Mouse (Mus musculus) embryo, embryonic 11 days (tissue): Measurements from ENCODE around the gene Fam222a.
A peak's percentile ranks its signal among the peaks of the same experiment; 100 is the strongest.

ENCODE experiments used
- DNase-seq: peaks from one replicate; pipeline ENCODE4 v3.0.0-alpha.2; 2015

Fam222a gene

GRCm38 (mm10) chr5:114560965-114561364 lies 6.9 kb upstream of the Fam222a start:
- DNase-seq: no peak

GRCm38 (mm10) chr5:114563994-114564393 lies 3.8 kb upstream of the Fam222a start:
- DNase-seq: no peak

GRCm38 (mm10) chr5:114565305-114565704 lies 2.5 kb upstream of the Fam222a start:
- no peak for DNase-seq

DNA sequence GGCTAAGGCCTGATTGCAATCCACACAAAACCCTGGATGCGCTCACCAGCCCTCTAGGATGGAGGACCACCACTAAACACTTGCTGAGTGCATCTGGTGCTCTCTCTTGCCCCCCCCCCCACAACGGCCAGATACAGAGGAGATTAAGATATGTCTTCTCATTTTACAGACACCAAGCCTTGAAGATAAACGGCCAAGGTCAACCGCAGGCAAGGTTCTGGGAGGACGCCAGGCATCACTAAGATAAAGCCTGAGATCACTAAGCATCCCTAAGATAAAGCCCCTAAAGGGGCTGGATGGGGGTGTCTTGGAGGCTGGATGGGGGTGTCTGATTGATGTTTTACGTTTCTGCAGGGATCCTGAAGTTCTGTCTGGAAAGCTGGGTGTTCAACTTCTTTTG lies 2.1 kb upstream of the Fam222a start:
- no peak for DNase-seq

- no peak for DNase-seq
Observed at GRCm38 (mm10) chr5:114566461-114566860, 1.4 kb upstream of the Fam222a start.

DNA sequence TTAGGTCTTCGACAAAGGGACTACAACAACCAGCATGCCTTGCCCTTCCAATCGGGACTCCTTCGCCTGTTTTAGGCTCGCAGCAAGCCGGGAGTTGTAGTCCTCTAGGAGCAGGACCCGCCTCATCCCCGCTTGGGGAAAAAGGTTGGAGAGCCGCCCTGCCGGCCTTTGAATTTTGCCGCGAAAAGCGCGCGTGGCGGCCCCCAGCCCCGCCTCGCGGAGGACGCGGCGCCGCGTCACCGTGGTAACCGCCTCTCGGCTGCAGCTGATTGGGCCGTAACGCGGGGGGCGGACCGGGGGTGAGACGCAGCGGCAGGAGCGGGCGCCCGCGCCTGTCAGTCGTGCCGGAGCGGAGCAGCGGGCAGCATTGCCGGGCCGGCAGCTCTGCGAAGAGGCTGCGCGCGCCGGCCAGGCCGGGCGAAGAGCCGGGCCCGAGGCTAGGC lies 720 bp upstream of the Fam222a start:
- DNase-seq: peak; percentile 98

GRCm38 (mm10) chr5:114568818-114569217 lies 1.0 kb downstream of the Fam222a start:
- DNase-seq: no peak

GRCm38 (mm10) chr5:114569918-114570670 lies 2.3 kb downstream of the Fam222a start:
- no peak for DNase-seq

DNA sequence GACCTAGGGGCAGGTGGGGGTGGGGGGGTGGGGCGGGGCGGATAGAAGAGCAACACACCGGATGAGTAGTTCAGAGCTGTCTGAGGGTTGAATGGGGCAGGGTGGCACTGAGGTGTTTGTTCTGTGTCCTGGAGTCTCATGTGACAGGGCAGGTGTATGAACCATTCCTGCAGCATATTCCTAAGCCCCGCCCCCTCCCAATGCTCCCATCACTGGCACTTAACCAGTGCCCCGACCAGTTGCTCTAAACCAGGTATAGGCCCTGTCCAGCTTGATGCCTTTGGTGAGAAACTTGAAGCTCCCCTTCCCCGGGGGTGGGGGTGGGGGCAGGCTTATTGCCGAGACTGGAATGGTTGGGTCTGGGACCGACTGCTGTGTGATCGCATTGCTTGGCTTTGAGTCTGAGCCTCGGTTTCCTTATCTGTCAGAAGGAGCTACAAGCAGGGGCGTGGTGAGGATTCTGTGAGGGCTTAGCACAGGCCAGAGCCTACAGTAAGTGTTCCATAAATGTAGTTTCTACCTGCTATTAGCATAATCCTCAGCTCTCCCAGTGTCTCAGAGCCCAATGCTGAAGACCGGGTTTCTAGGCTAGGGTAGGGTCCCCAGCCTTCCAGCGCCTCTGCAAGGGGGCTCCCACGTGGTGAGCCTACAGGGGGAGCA lies 3.1 kb downstream of the Fam222a start:
- DNase-seq: no peak

GRCm38 (mm10) chr5:114571451-114572030 lies 3.7 kb downstream of the Fam222a start:
- peak; percentile 89 for DNase-seq

DNA sequence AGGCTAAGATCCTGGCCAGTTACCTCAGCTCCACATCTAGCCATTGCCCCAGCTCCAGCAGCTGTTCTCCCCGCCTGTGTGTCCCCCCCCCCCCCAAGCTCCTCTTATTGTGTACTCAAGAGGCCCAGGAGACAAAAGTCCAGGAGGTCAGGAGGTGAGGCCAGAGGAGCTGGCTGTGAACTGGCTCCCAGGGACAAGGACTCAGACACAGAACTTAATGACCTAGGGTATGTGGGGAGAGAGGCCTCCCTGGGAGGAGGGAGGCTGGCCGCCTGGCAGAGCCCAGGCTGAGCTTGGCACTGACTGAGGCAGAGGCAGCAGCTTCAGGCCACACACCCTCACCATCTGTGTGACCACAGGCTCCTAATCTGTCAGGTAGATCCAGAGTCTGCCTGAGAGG lies 5.2 kb downstream of the Fam222a start:
- no peak for DNase-seq

DNA sequence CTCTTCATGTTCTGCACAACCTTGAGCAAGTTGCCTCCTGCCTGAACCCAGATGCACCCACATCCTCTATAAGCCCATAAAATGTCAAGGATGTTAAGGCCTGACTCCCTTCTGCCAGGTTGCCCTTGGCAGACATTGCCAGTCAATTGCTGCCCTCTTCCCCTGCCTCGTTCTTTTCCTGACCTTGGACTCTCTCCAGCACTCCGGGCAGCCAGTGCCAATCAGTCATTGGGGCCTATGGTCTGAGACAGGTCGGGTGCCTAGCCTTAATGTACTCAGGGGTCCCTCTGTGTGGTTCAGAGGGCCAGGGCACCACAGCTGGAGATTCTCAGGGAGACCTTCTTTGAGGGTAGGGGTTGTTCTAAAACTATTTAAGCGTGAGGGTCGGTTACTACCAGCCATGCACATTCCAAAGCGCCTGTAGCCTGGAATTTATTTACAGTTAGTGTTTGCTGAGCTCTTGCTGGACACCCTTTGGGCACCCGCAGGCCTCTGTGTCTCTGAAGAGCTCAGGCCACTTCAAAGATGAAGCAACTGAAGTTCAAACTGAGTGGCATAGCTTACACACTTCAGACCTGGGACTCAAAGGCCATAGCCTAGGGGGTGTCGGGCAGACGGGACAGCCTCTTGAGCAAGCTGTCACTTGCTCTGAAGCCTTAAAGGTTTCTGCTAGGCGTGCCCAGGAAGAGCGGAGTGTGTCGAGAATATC lies 6.3 kb downstream of the Fam222a start:
- no peak for DNase-seq

DNA sequence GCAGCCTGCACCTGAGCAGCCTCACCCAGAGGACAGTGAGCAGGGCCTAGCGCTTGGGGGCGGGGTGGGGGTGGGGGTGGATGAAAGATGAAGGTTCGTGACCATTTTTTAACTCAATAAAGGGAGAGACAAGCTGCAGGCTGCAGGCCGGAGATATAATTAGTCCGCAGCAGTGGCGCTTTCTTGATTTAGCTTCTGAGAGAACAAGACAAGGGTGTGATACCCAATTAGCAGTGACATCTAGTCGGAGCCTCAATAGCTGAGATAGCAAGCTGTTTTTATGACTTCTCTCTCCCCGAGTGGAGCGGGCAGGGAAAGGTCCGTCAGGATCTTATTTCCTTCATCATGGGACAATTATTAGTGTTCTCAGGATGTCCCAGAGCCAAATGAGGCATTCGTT lies 7.2 kb downstream of the Fam222a start:
- DNase-seq: no peak

GRCm38 (mm10) chr5:114575530-114575929 lies 7.7 kb downstream of the Fam222a start:
- DNase-seq: no peak

DNA sequence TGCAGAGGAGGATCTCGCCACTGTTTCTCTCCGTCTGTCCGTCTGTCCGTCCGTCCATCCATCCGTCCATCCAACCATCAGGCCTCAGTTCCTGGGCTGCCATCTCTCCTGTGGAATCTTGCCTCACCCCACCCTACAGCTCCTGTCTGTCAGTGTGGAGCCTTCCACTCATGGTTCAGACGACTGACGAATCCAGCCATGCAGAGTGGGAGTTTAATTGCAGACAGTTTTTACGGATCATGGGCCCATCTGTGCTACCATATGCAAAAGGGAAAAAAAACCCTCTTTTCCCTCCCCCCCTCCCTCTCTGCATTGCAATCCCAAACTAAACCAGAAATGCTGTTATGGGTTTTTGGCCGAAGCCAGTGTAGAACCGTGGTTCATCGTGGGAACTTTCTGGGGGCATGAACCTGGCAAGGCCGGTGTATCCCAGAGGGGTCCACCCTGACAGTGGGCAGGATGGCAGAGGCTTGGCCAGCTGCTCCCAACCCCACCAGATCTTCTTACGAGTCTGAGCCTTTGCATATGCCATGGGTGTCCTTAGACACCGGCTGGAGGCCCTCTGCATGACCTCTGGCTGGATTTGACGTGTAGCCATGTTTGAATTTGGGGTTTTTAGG lies 8.3 kb downstream of the Fam222a start:
- DNase-seq: no peak

DNA sequence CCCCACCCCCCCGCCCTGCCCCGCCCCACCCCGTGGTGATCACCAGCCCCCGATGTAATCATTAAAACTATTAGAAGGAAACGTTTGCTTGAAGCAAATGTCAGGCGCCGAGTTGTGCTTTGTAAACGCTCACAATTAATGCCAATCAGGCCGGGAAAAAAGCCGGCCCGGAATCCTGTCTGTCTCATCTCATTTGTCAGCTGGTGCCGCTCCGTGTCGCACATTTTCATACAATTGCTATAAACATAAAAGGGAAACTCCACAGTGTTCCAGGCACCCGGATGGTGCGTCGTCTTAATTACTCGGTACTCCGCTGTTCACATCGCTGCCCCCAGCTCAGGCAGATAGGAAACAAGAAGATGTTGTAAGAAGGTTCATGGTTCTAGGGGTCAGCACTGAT lies 10.5 kb downstream of the Fam222a start:
- DNase-seq: no peak

DNA sequence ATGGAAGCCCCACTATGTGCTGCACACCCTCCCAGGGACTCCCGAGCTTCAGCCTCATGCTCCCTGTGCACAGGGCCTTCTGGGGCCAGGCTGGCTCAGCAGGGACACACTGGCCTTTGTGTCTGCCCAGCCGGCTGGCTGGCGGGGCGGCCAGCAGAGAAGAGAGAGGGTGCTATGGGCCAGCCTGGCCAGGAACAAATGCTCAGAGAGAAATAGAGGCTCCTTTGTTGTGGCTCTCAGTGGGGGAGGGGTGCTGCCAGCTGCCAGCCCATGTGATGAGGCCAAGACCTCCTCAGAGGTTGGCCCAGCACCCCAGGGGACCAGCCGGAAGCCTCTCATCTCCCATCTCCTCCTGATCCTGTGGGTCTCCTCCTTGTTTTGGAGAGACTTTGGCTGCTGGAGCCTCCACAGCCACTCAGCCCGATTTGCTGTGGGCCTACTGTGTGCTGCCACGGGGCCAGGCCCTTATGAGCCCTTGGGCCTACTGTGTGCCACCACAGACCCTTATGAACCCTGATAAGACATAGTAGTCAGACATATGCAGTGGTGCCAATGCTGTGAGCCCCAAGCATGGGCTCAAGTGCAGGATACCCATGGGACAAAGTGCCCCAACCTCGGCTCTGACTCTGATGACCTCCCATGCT lies 12.0 kb downstream of the Fam222a start:
- no peak for DNase-seq

DNA sequence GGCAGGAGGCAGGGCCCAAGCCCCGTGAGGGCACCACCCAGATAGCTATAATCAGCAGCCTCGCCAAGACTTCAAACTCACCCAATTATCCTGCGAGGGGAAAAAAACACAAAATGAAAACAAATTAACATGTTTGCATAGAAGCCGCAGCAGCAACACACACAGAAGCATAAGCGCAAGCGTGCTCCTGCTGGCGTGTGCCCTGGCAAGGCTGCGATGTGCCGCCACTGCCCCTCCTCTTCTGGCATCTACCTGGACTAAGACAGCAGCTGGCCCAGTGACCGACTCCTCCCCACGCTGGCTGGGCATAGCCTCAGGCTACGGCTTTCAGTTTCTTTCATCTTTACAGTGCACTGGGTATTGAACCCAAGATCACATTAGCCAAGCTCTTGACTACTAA lies 13.7 kb downstream of the Fam222a start:
- DNase-seq: no peak

DNA sequence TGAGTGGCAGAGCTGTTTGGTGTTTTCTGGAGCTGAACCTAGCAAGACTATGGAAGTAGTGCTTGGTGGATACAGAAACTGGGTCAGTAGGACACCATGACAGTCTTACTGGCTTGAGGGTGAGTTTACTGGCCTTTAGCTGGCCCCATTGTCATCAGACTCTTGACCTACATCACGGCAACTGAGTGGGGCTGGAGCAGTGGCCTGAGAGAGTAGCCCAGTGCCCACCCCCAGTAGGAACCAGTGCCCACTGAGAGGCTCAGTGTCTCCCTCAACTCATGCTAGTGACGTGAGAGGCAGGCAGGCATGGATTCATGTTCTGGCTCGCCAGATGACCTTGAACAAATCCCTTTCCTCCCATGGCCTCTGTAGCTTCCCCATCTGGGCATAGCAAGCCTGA lies 15.2 kb downstream of the Fam222a start:
- DNase-seq: no peak

GRCm38 (mm10) chr5:114583490-114584175 lies 15.8 kb downstream of the Fam222a start:
- no peak for DNase-seq

GRCm38 (mm10) chr5:114584293-114585104 lies 16.7 kb downstream of the Fam222a start:
- no peak for DNase-seq
